Comparison of ENCODE assay signal across 32 mouse cellular contexts in the genomic region with DNA sequence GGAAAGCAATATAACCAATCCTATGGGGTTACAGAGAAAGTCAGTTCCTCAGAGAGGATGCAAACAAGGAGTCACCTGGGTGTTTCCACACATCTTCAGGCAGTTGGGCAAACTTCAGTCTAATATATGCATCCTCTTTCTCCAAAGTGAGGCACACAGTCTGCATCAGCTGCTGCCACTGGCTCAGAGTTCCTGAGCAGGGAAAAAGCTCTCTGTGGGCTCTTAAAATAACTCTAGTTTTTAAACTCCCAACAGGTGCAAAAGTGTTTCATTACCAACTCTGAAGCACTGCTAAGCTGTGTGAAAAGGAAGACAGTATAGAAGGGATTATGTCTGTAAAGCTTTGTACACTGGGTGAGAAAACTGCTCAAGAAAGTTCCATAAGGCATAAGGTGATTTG.
"Had no signal": no experiment of that assay in that cellular context is flagged by ENCODE, and none has a peak within 500 bp of the region (broad histone marks: within the 10 kb centered on the region; RNA-seq: fewer than 3 reads in every experiment).

No protein-coding gene starts in this region.

- DNase-seq: left cerebral cortex, postnatal 4 days; liver; liver, embryonic 13.5 days; liver, postnatal 0 days; lung, adult 18-20 months; lung, adult 2 months; lung, embryonic 14.5 days; lung, postnatal 10 days; lung, postnatal 14 days; lung, postnatal 36 days; lung, postnatal 4 days; midbrain, embryonic 14.5 days had no signal

- H3K36me3 ChIP-seq: limb, embryonic 12.5 days; limb, embryonic 13.5 days; limb, embryonic 15.5 days; liver, embryonic 12.5 days; liver, embryonic 13.5 days; liver, embryonic 15.5 days; lung, embryonic 15.5 days; midbrain, embryonic 10.5 days; midbrain, embryonic 12.5 days; midbrain, embryonic 13.5 days; midbrain, embryonic 15.5 days; neural tube, embryonic 12.5 days; neural tube, embryonic 13.5 days had no signal

- H3K9me3 ChIP-seq: limb, embryonic 12.5 days; limb, embryonic 13.5 days; limb, embryonic 15.5 days; liver, embryonic 12.5 days; liver, embryonic 13.5 days; liver, embryonic 15.5 days; lung, embryonic 15.5 days; megakaryocyte, embryonic 14.5 days; midbrain, embryonic 10.5 days; midbrain, embryonic 12.5 days; midbrain, embryonic 13.5 days; midbrain, embryonic 15.5 days; neural tube, embryonic 12.5 days; neural tube, embryonic 13.5 days had no signal

- ATAC-seq: liver, embryonic 12.5 days; liver, postnatal 0 days; lung, postnatal 0 days; midbrain, embryonic 13.5 days; midbrain, embryonic 15.5 days; midbrain, embryonic 16.5 days had no signal

- H3K27me3 ChIP-seq: limb, embryonic 12.5 days; limb, embryonic 13.5 days; limb, embryonic 15.5 days; liver, embryonic 12.5 days; liver, embryonic 13.5 days; liver, embryonic 15.5 days; lung, embryonic 15.5 days; megakaryocyte, embryonic 14.5 days; midbrain, embryonic 12.5 days; midbrain, embryonic 13.5 days; midbrain, embryonic 15.5 days; neural tube, embryonic 12.5 days; neural tube, embryonic 13.5 days had no signal

- H3K9ac ChIP-seq: limb, embryonic 12.5 days; limb, embryonic 13.5 days; limb, embryonic 15.5 days; liver, embryonic 12.5 days; liver, embryonic 13.5 days; liver, embryonic 14.5 days; liver, embryonic 15.5 days; liver, postnatal 0 days; lung, embryonic 14.5 days; lung, embryonic 15.5 days; midbrain, embryonic 12.5 days; midbrain, embryonic 13.5 days; midbrain, embryonic 15.5 days; neural tube, embryonic 12.5 days; neural tube, embryonic 13.5 days had no signal

- H3K27ac ChIP-seq: limb, embryonic 12.5 days; limb, embryonic 13.5 days; limb, embryonic 15.5 days; liver, embryonic 12.5 days; liver, embryonic 13.5 days; liver, embryonic 14.5 days; liver, embryonic 15.5 days; lung, embryonic 15.5 days; macrophage; midbrain, embryonic 10.5 days; midbrain, embryonic 12.5 days; midbrain, embryonic 13.5 days; midbrain, embryonic 15.5 days; neural tube, embryonic 12.5 days; neural tube, embryonic 13.5 days had no signal

- H3K4me3 ChIP-seq: limb, embryonic 12.5 days; limb, embryonic 13.5 days; limb, embryonic 15.5 days; liver, embryonic 12.5 days; liver, embryonic 13.5 days; liver, embryonic 15.5 days; lung, embryonic 15.5 days; megakaryocyte, embryonic 14.5 days; midbrain, embryonic 10.5 days; midbrain, embryonic 12.5 days; midbrain, embryonic 13.5 days; midbrain, embryonic 15.5 days; myocyte; neural tube, embryonic 12.5 days; neural tube, embryonic 13.5 days had no signal

- H3K4me2 ChIP-seq: limb, embryonic 12.5 days; limb, embryonic 13.5 days; limb, embryonic 15.5 days; liver, embryonic 11.5 days; liver, embryonic 12.5 days; liver, embryonic 13.5 days; liver, embryonic 15.5 days; lung, embryonic 14.5 days; lung, embryonic 15.5 days; midbrain, embryonic 11.5 days; midbrain, embryonic 12.5 days; midbrain, embryonic 13.5 days; midbrain, embryonic 15.5 days; neural tube, embryonic 12.5 days; neural tube, embryonic 13.5 days had no signal

- H3K4me1 ChIP-seq: limb, embryonic 12.5 days; limb, embryonic 13.5 days; limb, embryonic 15.5 days; liver, embryonic 12.5 days; liver, embryonic 13.5 days; liver, embryonic 15.5 days; lung, embryonic 15.5 days; megakaryocyte, embryonic 14.5 days; midbrain, embryonic 10.5 days; midbrain, embryonic 12.5 days; midbrain, embryonic 13.5 days; midbrain, embryonic 15.5 days; neural tube, embryonic 12.5 days; neural tube, embryonic 13.5 days had no signal
